Mouse (Mus musculus) heart, postnatal 0 days (tissue): ENCODE data around the gene Fam19a3. TPM values are rescaled to one million over a fixed set of nuclear protein-coding genes. Genes with fewer than 3 reads are reported as not detected.
A peak's percentile ranks its signal among the peaks of the same experiment; 100 is the strongest.

ENCODE experiments used
- ATAC-seq: fragments of 200-750 bp; cut with Nextera tagmentation; 2 replicates; pipeline ENCODE4 v1.8.0; 2017; ENCODE audit warnings: low read depth, moderate number of reproducible peaks, moderate library complexity; ENCODE audit not compliant: insufficient read depth
- DNase-seq: peaks from one replicate; pipeline ENCODE4 v3.0.0-alpha.2; 2016; ENCODE audit warnings: low spot score
- H3K27ac ChIP-seq: fragments of 300-500 bp; sonication (generic); 2 replicates; pipeline ENCODE4 v1.5.1; 2014; ENCODE audit warnings: low read depth, mild to moderate bottlenecking
- H3K27me3 ChIP-seq: fragments of 300-500 bp; sonication (generic); 2 replicates; pipeline ENCODE4 v1.6.1; 2014; ENCODE audit warnings: low read length, mixed read lengths; ENCODE audit not compliant: control insufficient read depth, insufficient read depth
- H3K36me3 ChIP-seq: fragments of 300-500 bp; sonication (generic); replicated peaks from 2 replicates; pipeline ENCODE4 v1.6.1; 2014; ENCODE audit warnings: low read length, mixed read lengths; ENCODE audit not compliant: control insufficient read depth, insufficient read depth
- H3K4me1 ChIP-seq: fragments of 300-500 bp; sonication (generic); 2 replicates; pipeline ENCODE4 v1.6.1; 2014; ENCODE audit warnings: antibody characterized with exemption; ENCODE audit not compliant: control insufficient read depth, insufficient read depth
- H3K4me2 ChIP-seq: fragments of 300-500 bp; sonication (generic); 2 replicates; pipeline ENCODE4 v1.6.1; 2014; ENCODE audit warnings: low read depth, mild to moderate bottlenecking, low read length, moderate library complexity
- H3K4me3 ChIP-seq: fragments of 300-500 bp; sonication (generic); 2 replicates; pipeline ENCODE4 v1.5.1; 2014; ENCODE audit warnings: low read depth, low read length
- H3K9ac ChIP-seq: fragments of 300-500 bp; sonication (generic); replicated peaks from 2 replicates; pipeline ENCODE4 v1.6.1; 2014; ENCODE audit warnings: low read depth, low read length, mixed read lengths
- H3K9me3 ChIP-seq: fragments of 300-500 bp; sonication (generic); replicated peaks from 2 replicates; pipeline ENCODE4 v1.6.1; 2016; ENCODE audit warnings: low read length; ENCODE audit not compliant: control insufficient read depth
- CTCF ChIP-seq: IDR thresholded peaks from 2 replicates; pipeline ENCODE4 v1.5.1; 2016; ENCODE audit warnings: antibody characterized with exemption, control low read depth, low read depth
- EP300 ChIP-seq: IDR thresholded peaks from 2 replicates; pipeline ENCODE4 v1.6.1; 2016; ENCODE audit warnings: antibody characterized with exemption, low read depth
- WGBS: fragments of 180-500 bp; shearing (Covaris S2); extraction: QIAGEN DNeasy Blood & Tissue Kit; methylation state at CpG from one replicate; pipeline ENCODE4 v1.1.7; 2014; 5-methylcytosine and 5-hydroxymethylcytosine counted together
- polyA plus RNA-seq: library from polyadenylated mRNA; unstranded; fragments of >200 nt; fragmentation: Nextera tagmentation; extraction: Ambion mirVana; gene quantifications from 2 replicates; pipeline ENCODE4 v1.2.1, GENCODE M21; 2015
- total RNA-seq: library from RNA; depleted of rRNA; stranded (reverse); fragments of >200 nt; gene quantifications from 2 replicates; pipeline ENCODE4 v1.2.3, GENCODE M21; 2014; ENCODE audit warnings: low replicate concordance; rRNA removed

Gene Fam19a3
- total RNA-seq, result 0.77 and 1.1 TPM in 2 replicates
- 1.1 TPM in 2 replicates for polyA plus RNA-seq

DNA sequence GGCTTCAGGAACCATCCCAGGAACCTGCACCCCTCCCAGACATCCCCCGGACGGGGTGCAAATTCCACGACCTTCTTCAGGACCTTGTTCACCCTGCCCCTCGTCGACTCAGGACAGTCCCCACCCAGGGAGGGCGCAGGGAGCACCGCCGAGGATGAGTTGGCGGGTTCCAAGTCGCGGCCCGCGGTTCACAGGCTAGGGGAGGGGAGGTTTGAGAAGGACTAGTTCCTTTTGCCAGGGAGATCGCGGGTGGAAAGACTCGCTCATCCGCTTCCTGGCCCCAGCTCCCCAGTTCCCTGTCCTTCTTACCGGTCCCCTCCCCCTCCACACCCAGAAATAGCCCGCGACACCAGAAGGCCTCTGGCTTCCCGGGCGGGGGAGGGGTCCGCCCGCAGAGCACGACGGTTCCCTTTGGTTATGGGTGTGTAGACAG is at the start of gene Fam19a3:
Fam19a3 (minus strand) TSS at position 370 of the 433 bp plus-strand sequence.
- ATAC-seq (peak; percentile 73), DNase-seq (peak; percentile 74)
- H3K27me3 ChIP-seq, result peaks cover 10% of the 10 kb centered on the region
- peak within 1 kb of the TSS; percentile 72 for H3K9ac ChIP-seq
- H3K27ac ChIP-seq, result peak within 1 kb of the TSS; percentile 92
- no peaks in the 10 kb centered on the region for H3K36me3 ChIP-seq
- H3K4me1 ChIP-seq, result peaks cover 18% of the 10 kb centered on the region
- TF ChIP-seq CTCF (no peak), EP300 (peak; percentile 56; the same call in 1 of the 2 replicates)
- H3K4me2 ChIP-seq, result peak within 1 kb of the TSS; percentile 98
- peak within 1 kb of the TSS; percentile 65 for H3K4me3 ChIP-seq
- WGBS, result under 1% methylated on average over 25 of the region's 26 CpGs
- H3K9me3 ChIP-seq, result no peaks in the 10 kb centered on the region

DNA sequence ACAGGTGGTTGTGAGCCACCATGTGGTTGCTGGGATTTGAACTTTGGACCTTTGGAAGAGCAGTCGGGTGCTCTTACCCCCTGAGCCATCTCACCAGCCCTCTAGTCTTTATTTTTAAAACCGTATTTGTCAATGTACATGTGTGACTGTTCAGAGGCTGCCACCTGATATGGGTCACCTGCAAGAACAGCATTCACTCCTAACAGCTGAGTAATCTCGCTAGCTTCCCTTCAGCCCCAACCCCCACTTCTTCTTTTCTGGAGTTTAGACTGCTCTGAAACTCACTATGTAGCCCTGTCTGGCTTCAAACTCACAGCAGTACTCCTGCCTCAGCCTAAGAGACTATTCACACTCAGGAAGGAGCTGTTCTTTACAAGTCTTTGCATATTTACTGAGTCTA is 40.8 kb upstream of the Fam19a3 start:
- DNase-seq (no peak), ATAC-seq (no peak)
- TF ChIP-seq EP300, result no peak
- WGBS, result 87% methylated on average over 3 of the region's 3 CpGs
- H3K4me2 ChIP-seq, result no peak overlapping the region
- no peaks in the 10 kb centered on the region for H3K9me3 ChIP-seq
- no peak overlapping the region for H3K9ac ChIP-seq
- no peak overlapping the region for H3K4me3 ChIP-seq
- H3K27ac ChIP-seq, result no peak overlapping the region
- H3K27me3 ChIP-seq, result no peaks in the 10 kb centered on the region
- peaks cover 22% of the 10 kb centered on the region for H3K4me1 ChIP-seq
- H3K36me3 ChIP-seq, result peaks cover 24% of the 10 kb centered on the region

DNA sequence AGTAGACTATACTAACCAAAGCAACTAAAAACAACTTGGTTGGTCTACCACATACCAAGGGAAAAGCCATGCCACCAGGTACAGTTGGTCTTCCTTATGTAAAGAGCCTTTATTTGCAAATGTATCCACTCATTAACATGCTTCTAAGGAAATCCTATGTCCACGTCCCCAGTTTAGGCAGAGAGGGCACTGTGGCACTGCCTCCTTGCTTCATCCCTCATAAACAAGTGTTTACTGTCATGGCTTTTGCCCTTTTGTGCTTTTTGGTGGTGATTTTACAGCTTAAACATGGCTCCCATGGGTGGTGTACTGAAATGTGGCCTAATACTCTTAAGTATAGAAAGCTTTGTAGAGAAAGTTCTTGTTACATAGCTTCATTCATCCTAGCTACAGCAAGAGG is 38.8 kb upstream of the Fam19a3 start:
- DNase-seq (peak; percentile 43), ATAC-seq (no peak)
- Histone ChIP-seq H3K27ac (peak overlapping the region; percentile 98), H3K4me1 (peaks cover 32% of the 10 kb centered on the region), H3K36me3 (peaks cover 5% of the 10 kb centered on the region), H3K27me3 (no peaks in the 10 kb centered on the region), H3K9me3 (no peaks in the 10 kb centered on the region), H3K9ac (no peak overlapping the region), H3K4me2 (no peak overlapping the region), H3K4me3 (no peak overlapping the region)
- WGBS, result 43% methylated on average over 1 of the region's 1 CpGs
- no peak for TF ChIP-seq CTCF
- no peak for TF ChIP-seq EP300

- peak overlapping the region; percentile 98 for H3K4me3 ChIP-seq
- H3K27ac ChIP-seq, result peak overlapping the region; percentile 98
- H3K36me3 ChIP-seq, result no peaks in the 10 kb centered on the region; the same call in 1 of the 2 replicates
- no peak for TF ChIP-seq EP300
- TF ChIP-seq CTCF, result no peak
- no peaks in the 10 kb centered on the region for H3K9me3 ChIP-seq
- peak overlapping the region; percentile 98 for H3K9ac ChIP-seq
- H3K4me1 ChIP-seq, result peaks cover 33% of the 10 kb centered on the region
- 0% methylated on average over 3 of the region's 3 CpGs for WGBS
- no peaks in the 10 kb centered on the region for H3K27me3 ChIP-seq
- H3K4me2 ChIP-seq, result peak overlapping the region; percentile 72
- ATAC-seq (no peak), DNase-seq (peak; percentile 39)
These were observed 37.1 kb upstream of the Fam19a3 start for GRCm38 (mm10) chr3:104818749-104819134.

DNA sequence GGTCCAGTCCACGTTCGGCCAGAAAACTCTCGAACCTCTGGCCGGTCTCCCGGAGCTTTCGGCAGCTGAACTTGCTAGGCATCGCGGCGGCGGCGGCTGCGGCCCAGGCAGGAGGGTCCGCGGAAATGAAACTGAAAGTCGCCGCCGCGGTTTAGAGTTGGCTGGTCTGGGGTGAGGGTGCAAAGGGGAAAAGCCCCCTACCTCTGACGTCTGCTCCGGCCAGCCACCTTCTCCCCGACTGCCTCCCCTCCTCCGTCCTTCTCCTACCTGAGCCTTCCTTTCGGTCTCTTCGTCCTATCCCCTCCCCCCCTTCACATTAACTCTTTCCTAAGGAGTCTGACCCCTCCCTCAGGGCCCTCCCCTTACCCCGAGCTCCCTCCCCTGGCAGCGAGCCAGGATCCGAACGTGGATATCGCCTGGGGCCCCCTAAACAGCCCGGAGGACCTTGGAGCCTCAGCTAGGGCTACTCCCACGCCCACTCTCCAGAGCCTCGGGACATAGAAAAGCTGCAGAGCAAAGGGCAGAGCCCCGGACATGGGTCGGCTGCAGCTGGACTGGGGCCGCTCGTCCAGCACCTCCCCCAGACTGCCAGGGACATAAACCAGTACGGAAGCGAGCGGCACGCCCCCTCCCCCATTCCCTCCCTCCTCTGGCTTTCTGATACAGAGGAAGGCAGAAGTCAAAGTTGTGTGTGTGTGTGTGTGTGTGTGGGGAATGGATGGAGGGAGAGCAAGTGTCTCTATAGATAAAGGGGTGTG is 36.5 kb upstream of the Fam19a3 start, which contains the start of gene Mov10:
Mov10 (minus strand) TSS at position 573 of the 758 bp plus-strand sequence.
- peaks cover 3% of the 10 kb centered on the region; the same call in 1 of the 2 replicates for H3K36me3 ChIP-seq
- H3K9ac ChIP-seq, result peak within 1 kb of the TSS; percentile 98
- WGBS, result under 1% methylated on average over 36 of the region's 40 CpGs
- H3K27ac ChIP-seq, result peak within 1 kb of the TSS; percentile 98
- no peaks in the 10 kb centered on the region for H3K9me3 ChIP-seq
- H3K27me3 ChIP-seq, result no peaks in the 10 kb centered on the region
- H3K4me1 ChIP-seq, result peaks cover 33% of the 10 kb centered on the region
- H3K4me2 ChIP-seq, result peak within 1 kb of the TSS; percentile 72
- peak within 1 kb of the TSS; percentile 98 for H3K4me3 ChIP-seq
- DNase-seq (peak; percentile 90), ATAC-seq (peak; percentile 87)
- TF ChIP-seq EP300 (peak; percentile 48), CTCF (no peak)
